Mouse (Mus musculus) cerebellum, adult 2 months (tissue): ENCODE measurements at regions not wholly inside any gene's neighbourhood (a gene's known extent, or its start where the extent isn't known, plus 50 kb on each side); places are given as distances from the start of the nearest gene placed in this dataset.

Source experiments
- DNase-seq, 2 experiments: peaks; one replicate each; pipeline ENCODE4 v3.0.0; 2021
- H3K27ac ChIP-seq: fragments of 200-500 bp; 2 replicates; pipeline ENCODE4 v1.5.1; 2012; ENCODE audit warnings: low read length, control low read depth, inconsistent platforms; ENCODE audit not compliant: insufficient read depth
- H3K27me3 ChIP-seq: fragments of 200-500 bp; 2 replicates; pipeline ENCODE4 v1.6.1; 2012; ENCODE audit warnings: inconsistent platforms, mild to moderate bottlenecking, low read length, moderate library complexity; ENCODE audit not compliant: control insufficient read depth, insufficient read depth
- H3K4me1 ChIP-seq: fragments of 200-500 bp; 2 replicates; pipeline ENCODE4 v1.6.1; 2011; ENCODE audit warnings: low read length; ENCODE audit not compliant: control insufficient read depth, insufficient read depth
- H3K4me3 ChIP-seq: fragments of 200-500 bp; replicated peaks from 2 replicates; pipeline ENCODE3; 2011; ENCODE audit warnings: mild to moderate bottlenecking, low read depth, low read length, control low read depth; ENCODE audit not compliant: insufficient read depth
- CTCF ChIP-seq: fragments of 200-500 bp; IDR thresholded peaks from 2 replicates; pipeline ENCODE4 v1.5.1; 2011; ENCODE audit warnings: low read depth, mild to moderate bottlenecking, control low read depth, low read length, moderate library complexity, borderline replicate concordance; ENCODE audit not compliant: insufficient read depth
- POLR2A ChIP-seq: fragments of 200-500 bp; IDR thresholded peaks from 2 replicates; pipeline ENCODE4 v1.6.1; 2011; ENCODE audit warnings: low read length, control low read depth, borderline replicate concordance; ENCODE audit not compliant: insufficient read depth
- WGBS: fragments of 180-500 bp; shearing (Covaris S2); methylation state at CpG from one replicate; pipeline ENCODE4 v1.1.7; 2018; 5-methylcytosine and 5-hydroxymethylcytosine counted together

- TF ChIP-seq POLR2A (no peak), CTCF (no peak)
- H3K4me1 ChIP-seq, result no peaks in the 10 kb centered on the region
- H3K27me3 ChIP-seq, result no peaks in the 10 kb centered on the region
- H3K27ac ChIP-seq, result no peak overlapping the region
- WGBS, result 83% methylated on average over 5 of the region's 5 CpGs
- DNase-seq, result no peak
- H3K4me3 ChIP-seq, result no peak overlapping the region
Measured at GRCm38 (mm10) chr5:43137777-43138176, 95.2 kb upstream of the Cpeb2 start.

DNA sequence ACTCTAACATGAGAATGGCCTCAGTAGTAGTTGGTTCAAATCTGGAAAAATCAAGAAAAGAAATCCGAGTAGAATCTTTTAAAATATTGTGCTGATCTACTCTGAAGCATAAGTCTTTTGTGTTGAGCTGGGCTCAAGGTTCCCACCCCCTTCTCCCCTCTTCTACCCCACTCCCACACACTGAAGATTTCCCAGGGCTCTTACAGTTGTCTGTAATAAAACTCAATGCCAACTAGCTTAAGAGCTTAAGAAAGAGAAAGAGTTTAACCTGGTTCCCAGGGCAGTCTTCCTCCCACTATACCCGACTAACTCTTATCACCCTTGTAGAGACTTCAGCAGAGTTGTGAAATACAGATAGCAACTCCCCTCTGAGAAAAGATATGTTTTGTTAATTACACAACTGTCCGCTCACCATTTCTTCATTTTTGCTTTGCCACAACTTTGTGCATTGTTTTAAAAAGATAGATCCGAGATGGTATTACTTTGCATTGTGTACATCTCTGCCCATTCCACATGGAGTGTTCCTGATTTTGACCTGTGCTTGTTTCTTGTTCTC lies 94.0 kb upstream of the Cpeb2 start:
- no peak overlapping the region for H3K27ac ChIP-seq
- H3K4me1 ChIP-seq, result no peaks in the 10 kb centered on the region
- WGBS, result 91% methylated on average over 4 of the region's 4 CpGs
- no peak for TF ChIP-seq POLR2A
- no peak for TF ChIP-seq CTCF
- no peak for DNase-seq
- H3K4me3 ChIP-seq, result no peak overlapping the region
- H3K27me3 ChIP-seq, result no peaks in the 10 kb centered on the region

DNA sequence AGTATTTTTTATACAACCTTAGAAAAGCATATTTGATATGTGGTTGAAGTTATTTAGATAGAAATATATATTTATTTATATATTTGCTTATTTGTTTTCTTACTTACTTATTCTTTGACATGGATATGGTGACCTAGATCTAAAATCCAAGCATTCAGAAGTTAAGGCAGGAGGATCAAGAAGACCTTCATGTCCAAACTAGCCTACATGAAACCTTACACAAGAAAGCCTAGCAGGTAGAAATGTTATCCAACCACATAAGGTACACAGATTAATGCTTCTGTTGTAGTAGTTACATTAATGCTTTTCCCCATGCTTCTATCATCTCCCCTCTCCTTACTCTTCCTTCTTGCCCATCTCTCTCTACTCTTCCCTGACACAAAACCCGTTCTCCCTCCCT lies 93.2 kb upstream of the Cpeb2 start:
- no peak for TF ChIP-seq POLR2A
- 87% methylated on average over 1 of the region's 1 CpGs for whole genome bisulfite sequencing
- Histone ChIP-seq H3K4me3 (no peak overlapping the region), H3K4me1 (no peaks in the 10 kb centered on the region), H3K27ac (no peak overlapping the region), H3K27me3 (no peaks in the 10 kb centered on the region)
- DNase-seq, result no peak

GRCm38 (mm10) chr5:43145939-43146338 lies 87.0 kb upstream of the Cpeb2 start:
- TF ChIP-seq CTCF, result no peak
- TF ChIP-seq POLR2A, result no peak
- 95% methylated on average over 6 of the region's 6 CpGs for WGBS

DNA sequence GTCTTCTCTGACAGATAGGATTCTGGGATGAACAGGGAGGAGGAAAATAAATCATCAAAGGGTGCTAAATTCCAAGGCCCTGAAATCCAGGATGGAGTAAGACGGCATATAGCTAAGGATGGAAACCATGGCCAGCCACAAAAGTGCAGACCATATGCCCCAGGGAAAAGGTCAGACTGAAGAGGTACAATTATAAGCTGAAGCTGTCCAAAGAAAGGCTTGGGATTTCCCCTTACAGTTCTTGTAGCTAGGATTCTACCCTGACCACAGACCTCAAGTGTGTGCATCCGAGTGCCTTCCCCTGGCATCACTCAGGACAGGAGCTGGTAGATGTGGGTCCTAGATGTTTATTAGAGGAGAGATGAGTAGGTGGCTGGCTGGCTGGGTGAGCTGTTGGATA lies 86.0 kb upstream of the Cpeb2 start:
- WGBS, result 99% methylated on average over 2 of the region's 2 CpGs
- Histone ChIP-seq H3K4me3 (no peak overlapping the region), H3K4me1 (peaks cover 4% of the 10 kb centered on the region), H3K27me3 (no peaks in the 10 kb centered on the region), H3K27ac (no peak overlapping the region)
- TF ChIP-seq CTCF, result no peak
- TF ChIP-seq POLR2A, result no peak
- DNase-seq, result no peak

More at GRCm38 (mm10) chr5:43145939-43146338, 87.0 kb upstream of the Cpeb2 start:
- H3K27me3 ChIP-seq, result no peaks in the 10 kb centered on the region
- peaks cover 4% of the 10 kb centered on the region for H3K4me1 ChIP-seq
- H3K4me3 ChIP-seq, result no peak overlapping the region
- no peak for DNase-seq
- H3K27ac ChIP-seq, result no peak overlapping the region

- no peak overlapping the region for H3K4me3 ChIP-seq
- WGBS, result 44% methylated on average over 9 of the region's 9 CpGs
- DNase-seq, result peak in 1 of 2 experiments; percentile 18
- H3K27me3 ChIP-seq, result no peaks in the 10 kb centered on the region
- H3K27ac ChIP-seq, result no peak overlapping the region
- peaks cover 4% of the 10 kb centered on the region for H3K4me1 ChIP-seq
- no peak for TF ChIP-seq POLR2A
Measured at GRCm38 (mm10) chr5:43148486-43148885, 84.5 kb upstream of the Cpeb2 start.

- no peaks in the 10 kb centered on the region for H3K27me3 ChIP-seq
- peaks cover 4% of the 10 kb centered on the region for H3K4me1 ChIP-seq
- H3K4me3 ChIP-seq, result no peak overlapping the region
- DNase-seq, result peak; percentile 31 to 69
- WGBS, result 40% methylated on average over 4 of the region's 4 CpGs
- H3K27ac ChIP-seq, result no peak overlapping the region
- TF ChIP-seq POLR2A, result no peak
- TF ChIP-seq CTCF, result no peak
Measured at GRCm38 (mm10) chr5:43149559-43149958, 83.4 kb upstream of the Cpeb2 start.

GRCm38 (mm10) chr5:43151099-43151774 lies 81.7 kb upstream of the Cpeb2 start:
- Histone ChIP-seq H3K27ac (no peak overlapping the region), H3K27me3 (no peaks in the 10 kb centered on the region), H3K4me3 (no peak overlapping the region), H3K4me1 (peaks cover 4% of the 10 kb centered on the region)
- TF ChIP-seq CTCF (no peak), POLR2A (no peak)
- 84% methylated on average over 3 of the region's 3 CpGs for WGBS
- DNase-seq, result no peak

GRCm38 (mm10) chr5:43152119-43152611 lies 80.8 kb upstream of the Cpeb2 start:
- DNase-seq, result peak; percentile 32 to 35
- Histone ChIP-seq H3K27me3 (no peaks in the 10 kb centered on the region), H3K27ac (no peak overlapping the region), H3K4me3 (no peak overlapping the region), H3K4me1 (peaks cover 4% of the 10 kb centered on the region)
- TF ChIP-seq POLR2A (no peak), CTCF (no peak)
- WGBS, result 20% methylated on average over 8 of the region's 8 CpGs
